Mouse (Mus musculus) testis, adult 2 months (tissue): ENCODE measurements around the gene Cachd1. TPM values are rescaled to one million over a fixed set of nuclear protein-coding genes. Genes with fewer than 3 reads are reported as not detected.
A peak's percentile ranks its signal among the peaks of the same experiment; 100 is the strongest.

Experiments
- H3K27ac ChIP-seq: fragments of 200-500 bp; 2 replicates; pipeline ENCODE4 v1.5.1; 2012; ENCODE audit warnings: low read depth, low read length; ENCODE audit not compliant: control insufficient read depth, insufficient read depth
- H3K27me3 ChIP-seq: fragments of 200-500 bp; 2 replicates; pipeline ENCODE4 v1.6.1; 2012; ENCODE audit warnings: mild to moderate bottlenecking, low read length, moderate library complexity; ENCODE audit not compliant: control insufficient read depth, insufficient read depth
- H3K36me3 ChIP-seq: fragments of 200-500 bp; 2 replicates; pipeline ENCODE4 v1.6.1; 2012; ENCODE audit warnings: mild to moderate bottlenecking, low read length; ENCODE audit not compliant: control insufficient read depth, insufficient read depth
- H3K4me1 ChIP-seq: fragments of 200-500 bp; 2 replicates; pipeline ENCODE4 v1.6.1; 2012; ENCODE audit warnings: low read length; ENCODE audit not compliant: control insufficient read depth, insufficient read depth
- H3K4me3 ChIP-seq: fragments of 200-500 bp; 2 replicates; pipeline ENCODE4 v1.5.1; 2012; ENCODE audit warnings: low read depth, mild to moderate bottlenecking, low read length, moderate library complexity, mixed read lengths; ENCODE audit not compliant: control insufficient read depth
- CTCF ChIP-seq: fragments of 200-500 bp; IDR thresholded peaks from 2 replicates; pipeline ENCODE4 v1.5.1; 2012; ENCODE audit warnings: low read depth, mild to moderate bottlenecking, inconsistent platforms, low read length, moderate library complexity; ENCODE audit not compliant: control insufficient read depth, insufficient read depth, insufficient replicate concordance
- POLR2A ChIP-seq: fragments of 200-500 bp; IDR thresholded peaks from 2 replicates; pipeline ENCODE4 v1.6.1; 2012; ENCODE audit warnings: low read depth, mild to moderate bottlenecking, inconsistent platforms, low read length, moderate library complexity; ENCODE audit not compliant: control insufficient read depth
- polyA plus RNA-seq: library from polyadenylated mRNA; depleted of rRNA; stranded (reverse); fragments of >200 nt; gene quantifications from 2 replicates; pipeline ENCODE4 v1.2.3, GENCODE M21; 2012

The Cachd1 gene
- polyA plus RNA-seq, 1 experiment, result 10.0 TPM

- Histone ChIP-seq H3K27me3 (no peaks in the 10 kb centered on the region), H3K27ac (no peak overlapping the region), H3K4me3 (no peak overlapping the region), H3K36me3 (no peaks in the 10 kb centered on the region), H3K4me1 (no peaks in the 10 kb centered on the region)
- TF ChIP-seq POLR2A (no peak), CTCF (no peak)
These were observed 267.7 kb downstream of the Cachd1 start for GRCm38 (mm10) chr4:101044149-101044548.

GRCm38 (mm10) chr4:101046576-101046975, 270.1 kb downstream of the Cachd1 start:
- Histone ChIP-seq H3K4me1 (no peaks in the 10 kb centered on the region), H3K36me3 (no peaks in the 10 kb centered on the region), H3K4me3 (no peak overlapping the region), H3K27ac (no peak overlapping the region), H3K27me3 (no peaks in the 10 kb centered on the region)
- no peak for TF ChIP-seq POLR2A
- no peak for TF ChIP-seq CTCF

GRCm38 (mm10) chr4:101062146-101062545, 285.7 kb downstream of the Cachd1 start:
- H3K4me1 ChIP-seq, result no peaks in the 10 kb centered on the region
- no peak overlapping the region for H3K27ac ChIP-seq
- no peaks in the 10 kb centered on the region for H3K36me3 ChIP-seq
- H3K27me3 ChIP-seq, result no peaks in the 10 kb centered on the region; the same call in 1 of the 2 replicates
- no peak for TF ChIP-seq CTCF
- no peak for TF ChIP-seq POLR2A
- no peak overlapping the region for H3K4me3 ChIP-seq

DNA sequence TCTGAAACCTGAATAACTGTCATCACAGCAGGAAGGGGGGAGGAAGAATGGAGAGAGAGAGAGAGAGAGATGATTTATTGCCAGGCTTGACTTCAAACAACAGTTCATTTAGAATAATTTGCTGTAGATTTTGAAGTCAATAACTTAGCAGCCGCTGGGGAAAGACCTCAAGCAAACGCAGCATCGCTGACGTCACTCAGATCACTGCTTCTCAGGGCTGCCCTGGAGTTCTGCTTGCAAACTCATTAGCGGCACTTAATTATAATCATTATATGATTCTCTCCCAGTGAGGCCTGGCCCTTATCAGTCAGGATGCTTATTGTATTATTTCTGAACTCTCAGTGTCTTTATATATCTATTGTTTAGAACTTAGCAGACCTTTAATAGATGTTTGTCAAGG, 289.9 kb downstream of the Cachd1 start:
- peaks cover 2% of the 10 kb centered on the region for H3K4me1 ChIP-seq
- TF ChIP-seq CTCF, result no peak
- no peak for TF ChIP-seq POLR2A
- no peaks in the 10 kb centered on the region for H3K36me3 ChIP-seq
- H3K4me3 ChIP-seq, result no peak overlapping the region
- no peaks in the 10 kb centered on the region; the same call in 1 of the 2 replicates for H3K27me3 ChIP-seq
- no peak overlapping the region for H3K27ac ChIP-seq

GRCm38 (mm10) chr4:101068786-101069153, 292.3 kb downstream of the Cachd1 start, which contains the start of gene Raver2:
Gene Raver2 (plus strand): TSS chr4:101068983.
- no peak within 1 kb of the TSS for H3K27ac ChIP-seq

GRCm38 (mm10) chr4:101069154-101069971, 292.9 kb downstream of the Cachd1 start:
- H3K27me3 ChIP-seq, result no peaks in the 10 kb centered on the region; the same call in 1 of the 2 replicates
- H3K36me3 ChIP-seq, result no peaks in the 10 kb centered on the region
- TF ChIP-seq POLR2A (no peak), CTCF (no peak)
- H3K4me1 ChIP-seq, result peaks cover 2% of the 10 kb centered on the region
- H3K4me3 ChIP-seq, result peak overlapping the region; percentile 84
- no peak overlapping the region for H3K27ac ChIP-seq

More at GRCm38 (mm10) chr4:101068786-101069153, 292.3 kb downstream of the Cachd1 start, which contains the start of gene Raver2:
- Histone ChIP-seq H3K27me3 (no peaks in the 10 kb centered on the region; the same call in 1 of the 2 replicates), H3K36me3 (no peaks in the 10 kb centered on the region), H3K4me1 (peaks cover 2% of the 10 kb centered on the region), H3K4me3 (peak within 1 kb of the TSS; percentile 84)
- TF ChIP-seq POLR2A (no peak), CTCF (peak; percentile 11; the same call in 1 of the 2 replicates)

GRCm38 (mm10) chr4:101071570-101071969, 295.1 kb downstream of the Cachd1 start:
- Histone ChIP-seq H3K4me1 (peaks cover 2% of the 10 kb centered on the region), H3K36me3 (no peaks in the 10 kb centered on the region), H3K27ac (no peak overlapping the region), H3K27me3 (no peaks in the 10 kb centered on the region), H3K4me3 (no peak overlapping the region)
- TF ChIP-seq CTCF (no peak), POLR2A (no peak)
